Mouse (Mus musculus): ENCODE measurements around the gene Kpna7. TPM values are rescaled to one million over a fixed set of nuclear protein-coding genes. Genes with fewer than 3 reads are reported as not detected.
"Not testable (repeated sequence)": the region's sequence is repeated elsewhere in the genome, so short reads cannot be mapped to it uniquely, and the experiment has no call there.

Kpna7 gene
- not detected in 2 replicates for polyA plus RNA-seq (2015; fragmentation: Nextera tagmentation; extraction: Ambion mirVana)

DNA sequence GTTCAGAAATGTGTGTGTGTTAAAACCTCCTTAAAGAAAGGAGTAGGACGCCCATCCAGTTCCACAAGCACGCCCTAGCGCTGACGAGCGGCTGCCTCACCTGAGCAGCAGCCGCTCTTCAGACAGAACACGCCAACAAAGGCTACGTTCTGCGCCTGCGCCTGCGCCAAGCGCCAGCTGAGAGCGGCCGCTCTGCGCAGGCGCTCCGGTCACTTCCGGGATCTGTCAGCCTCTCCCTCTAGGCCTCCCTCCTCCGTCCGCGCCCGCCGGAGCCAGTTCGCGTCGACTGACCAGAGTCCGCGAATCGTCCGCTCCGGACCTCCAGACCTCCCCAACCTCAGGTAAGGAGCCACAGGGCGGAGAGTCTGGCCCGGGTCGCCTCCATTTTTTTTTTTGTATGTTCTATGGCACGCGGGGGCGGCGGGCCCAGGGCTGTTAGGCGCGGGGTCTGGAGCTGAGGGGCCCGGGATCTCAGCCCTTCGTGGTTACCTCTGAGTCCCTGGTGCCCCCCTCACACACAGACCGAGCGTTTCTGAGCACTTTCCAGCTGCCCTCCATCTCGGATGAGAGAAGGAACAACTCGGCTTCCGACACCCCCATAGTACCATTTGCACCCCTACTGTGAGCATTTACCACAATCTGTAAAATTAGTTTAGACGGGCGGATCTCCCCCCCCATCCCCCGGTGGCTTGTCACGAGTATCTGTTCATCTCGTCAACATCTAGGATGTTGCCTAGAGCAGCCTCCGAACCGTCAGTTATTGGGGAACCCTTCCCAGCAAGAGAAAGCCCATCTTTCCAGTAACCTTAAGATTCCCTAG lies at the start of gene Kpna7, which contains the start of gene Arpc1a:
Kpna7 (minus strand) TSS at position 399 of the 820 bp plus-strand sequence.
Arpc1a (plus strand) TSS at position 199 of the 820 bp plus-strand sequence.
- peak within 1 kb of the TSS; percentile 95 for H3K9ac ChIP-seq
- no peaks in the 10 kb centered on the region for H3K9me3 ChIP-seq
- peak within 1 kb of the TSS; percentile 93 for H3K4me2 ChIP-seq
- peaks cover 18% of the 10 kb centered on the region for H3K4me1 ChIP-seq (replicated peaks)
- H3K27ac ChIP-seq: peak within 1 kb of the TSS; percentile 91
- peak; percentile 97 for ATAC-seq (ENCODE audit: low FRiP score)
- H3K36me3 ChIP-seq: peaks cover 6% of the 10 kb centered on the region
- H3K27me3 ChIP-seq: no peaks in the 10 kb centered on the region
- under 1% methylated on average over 54 of the region's 54 CpGs for WGBS
- H3K4me3 ChIP-seq: peak within 1 kb of the TSS; percentile 84

- not testable (repeated sequence) for H3K9me3 ChIP-seq; ATAC-seq (ENCODE audit: low FRiP score); H3K4me3 ChIP-seq; H3K9ac ChIP-seq; H3K27ac ChIP-seq; H3K4me2 ChIP-seq; H3K27me3 ChIP-seq
- WGBS: 91% methylated on average over 6 of the region's 6 CpGs
- Histone ChIP-seq H3K36me3 (peaks cover 93% of the 10 kb centered on the region), H3K4me1 (replicated peaks) (peaks cover 13% of the 10 kb centered on the region)
Observed at GRCm38 (mm10) chr5:145133275-145133674, 49.4 kb upstream of the Kpna7 start.

DNA sequence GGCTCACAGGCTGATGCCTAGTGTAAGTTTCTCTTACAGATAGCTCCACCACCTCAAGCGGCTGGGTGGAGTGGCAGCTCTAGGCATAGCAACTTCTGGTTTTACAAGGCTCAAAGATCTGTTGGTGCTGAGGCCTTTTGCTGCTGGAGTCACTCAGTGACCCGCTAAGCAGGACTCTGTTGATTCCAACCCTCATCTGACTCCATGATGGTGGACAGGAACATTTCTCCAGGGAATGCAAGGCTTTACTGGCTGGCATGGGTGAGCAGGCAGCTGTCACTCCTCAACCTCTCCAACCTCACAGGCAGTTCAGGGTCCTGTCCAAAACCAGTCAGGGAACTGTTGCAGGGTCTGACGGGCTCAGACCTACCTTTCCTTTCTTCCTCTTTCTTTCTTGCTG lies 47.2 kb upstream of the Kpna7 start:
- Histone ChIP-seq H3K27me3 (no peaks in the 10 kb centered on the region), H3K9me3 (no peaks in the 10 kb centered on the region), H3K4me3 (no peak overlapping the region), H3K4me2 (no peak overlapping the region), H3K36me3 (peaks cover 96% of the 10 kb centered on the region), H3K9ac (no peak overlapping the region), H3K4me1 (replicated peaks) (no peaks in the 10 kb centered on the region), H3K27ac (no peak overlapping the region)
- no peak for ATAC-seq (ENCODE audit: low FRiP score)
- whole genome bisulfite sequencing: 95% methylated on average over 3 of the region's 3 CpGs

GRCm38 (mm10) chr5:145130191-145130590 lies 46.4 kb upstream of the Kpna7 start:
- H3K4me3 ChIP-seq: no peak overlapping the region
- H3K4me1 ChIP-seq (replicated peaks): no peaks in the 10 kb centered on the region
- no peak overlapping the region for H3K9ac ChIP-seq
- H3K9me3 ChIP-seq: no peaks in the 10 kb centered on the region
- H3K4me2 ChIP-seq: no peak overlapping the region
- no peaks in the 10 kb centered on the region for H3K27me3 ChIP-seq
- no peak for ATAC-seq (ENCODE audit: low FRiP score)
- H3K27ac ChIP-seq: no peak overlapping the region
- 93% methylated on average over 11 of the region's 11 CpGs for WGBS
- H3K36me3 ChIP-seq: peaks cover 96% of the 10 kb centered on the region

GRCm38 (mm10) chr5:145129773-145130172 lies 45.9 kb upstream of the Kpna7 start:
- H3K9ac ChIP-seq; H3K9me3 ChIP-seq; H3K4me1 ChIP-seq (replicated peaks); H3K4me2 ChIP-seq; ATAC-seq (ENCODE audit: low FRiP score); H3K27me3 ChIP-seq; H3K27ac ChIP-seq; H3K4me3 ChIP-seq: not testable (repeated sequence)
- H3K36me3 ChIP-seq: peaks cover 96% of the 10 kb centered on the region
- 95% methylated on average over 6 of the region's 6 CpGs for whole genome bisulfite sequencing

- Histone ChIP-seq H3K9me3 (no peaks in the 10 kb centered on the region), H3K4me1 (replicated peaks) (no peaks in the 10 kb centered on the region), H3K4me2 (no peak overlapping the region), H3K27ac (no peak overlapping the region), H3K36me3 (peaks cover 96% of the 10 kb centered on the region), H3K4me3 (no peak overlapping the region), H3K9ac (no peak overlapping the region), H3K27me3 (no peaks in the 10 kb centered on the region)
- no peak for ATAC-seq (ENCODE audit: low FRiP score)
- WGBS: 93% methylated on average over 4 of the region's 4 CpGs
Observed at GRCm38 (mm10) chr5:145129124-145129523, 45.3 kb upstream of the Kpna7 start.

DNA sequence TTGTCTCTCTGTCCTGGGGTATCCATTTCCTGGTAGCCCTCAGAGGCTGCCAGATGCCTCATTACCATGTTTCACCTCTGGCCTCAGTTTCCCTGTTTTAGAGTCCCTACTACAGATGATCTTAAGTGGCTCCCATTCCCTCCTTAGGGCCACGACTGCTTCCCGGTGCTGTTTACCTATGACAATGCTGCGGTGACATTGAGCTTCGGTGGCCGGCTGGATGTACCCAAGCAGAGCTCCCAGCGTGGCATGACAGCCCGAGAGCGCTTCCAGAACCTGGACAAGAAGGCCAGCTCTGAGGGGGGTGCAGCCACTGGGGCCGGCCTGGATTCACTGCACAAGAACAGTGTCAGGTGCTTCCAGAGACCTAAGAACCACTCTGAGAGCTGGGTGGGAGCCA lies 42.8 kb upstream of the Kpna7 start:
- Histone ChIP-seq H3K36me3 (peaks cover 84% of the 10 kb centered on the region), H3K4me3 (no peak overlapping the region), H3K27ac (no peak overlapping the region), H3K9ac (no peak overlapping the region), H3K4me2 (no peak overlapping the region), H3K27me3 (no peaks in the 10 kb centered on the region), H3K9me3 (no peaks in the 10 kb centered on the region), H3K4me1 (replicated peaks) (no peaks in the 10 kb centered on the region)
- 96% methylated on average over 9 of the region's 9 CpGs for WGBS
- no peak for ATAC-seq (ENCODE audit: low FRiP score)

DNA sequence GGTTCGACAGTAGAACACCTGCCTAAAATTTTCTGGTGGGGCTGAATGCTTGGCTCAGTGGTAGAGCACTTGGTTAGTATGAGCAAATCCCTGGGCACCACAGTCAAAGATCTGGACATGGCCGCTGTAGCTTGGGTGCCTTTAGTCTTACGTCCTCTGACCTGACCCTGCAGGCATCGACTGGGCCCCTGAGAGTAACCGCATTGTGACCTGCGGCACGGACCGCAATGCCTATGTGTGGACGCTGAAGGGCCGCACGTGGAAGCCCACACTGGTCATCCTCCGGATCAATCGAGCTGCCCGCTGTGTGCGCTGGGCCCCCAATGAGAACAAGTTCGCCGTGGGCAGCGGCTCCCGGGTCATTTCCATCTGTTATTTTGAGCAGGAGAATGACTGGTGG lies 39.6 kb upstream of the Kpna7 start:
- H3K9me3 ChIP-seq: no peaks in the 10 kb centered on the region; the same call in 1 of the 2 replicates
- peaks cover 55% of the 10 kb centered on the region for H3K36me3 ChIP-seq
- no peaks in the 10 kb centered on the region for H3K4me1 ChIP-seq (replicated peaks)
- no peak overlapping the region for H3K9ac ChIP-seq
- no peak for ATAC-seq (ENCODE audit: low FRiP score)
- 93% methylated on average over 19 of the region's 19 CpGs for WGBS
- no peak overlapping the region for H3K27ac ChIP-seq
- no peak overlapping the region for H3K4me3 ChIP-seq
- no peaks in the 10 kb centered on the region for H3K27me3 ChIP-seq
- no peak overlapping the region for H3K4me2 ChIP-seq

DNA sequence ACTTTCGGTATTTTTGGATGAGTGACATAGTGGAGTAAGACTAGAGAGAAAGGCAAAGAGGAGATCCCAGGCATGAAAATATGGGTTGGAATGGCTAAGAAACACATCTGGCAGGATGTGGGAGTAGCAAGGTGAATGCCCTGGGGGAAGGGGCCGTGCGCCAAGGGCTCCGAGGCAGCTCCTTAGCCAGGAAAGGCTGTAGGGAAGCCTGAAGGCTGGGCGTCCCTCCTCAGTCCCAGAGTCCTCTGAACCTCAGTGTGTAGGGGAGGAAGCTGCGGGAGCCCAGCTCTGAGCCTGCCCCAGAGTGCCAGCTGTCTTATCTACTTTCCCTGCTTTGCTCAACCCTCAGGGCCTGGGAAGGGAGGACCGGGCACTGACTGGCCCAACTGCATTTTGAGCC lies 37.1 kb upstream of the Kpna7 start:
- no peak overlapping the region for H3K27ac ChIP-seq
- H3K27me3 ChIP-seq: peaks cover 2% of the 10 kb centered on the region; the same call in 1 of the 2 replicates
- H3K9ac ChIP-seq: no peak overlapping the region
- peaks cover 31% of the 10 kb centered on the region for H3K36me3 ChIP-seq
- H3K4me2 ChIP-seq: no peak overlapping the region
- no peaks in the 10 kb centered on the region; the same call in 1 of the 2 replicates for H3K9me3 ChIP-seq
- no peak overlapping the region for H3K4me3 ChIP-seq
- 82% methylated on average over 7 of the region's 7 CpGs for WGBS
- H3K4me1 ChIP-seq (replicated peaks): 0 out of 2 replicates have a peak, but pooled peaks cover 3% of the 10 kb centered on the region
- ATAC-seq (ENCODE audit: low FRiP score): no peak

- H3K36me3 ChIP-seq: peaks cover 16% of the 10 kb centered on the region
- 91% methylated on average over 2 of the region's 2 CpGs for WGBS
Observed at GRCm38 (mm10) chr5:145119385-145119784, 35.6 kb upstream of the Kpna7 start.

DNA sequence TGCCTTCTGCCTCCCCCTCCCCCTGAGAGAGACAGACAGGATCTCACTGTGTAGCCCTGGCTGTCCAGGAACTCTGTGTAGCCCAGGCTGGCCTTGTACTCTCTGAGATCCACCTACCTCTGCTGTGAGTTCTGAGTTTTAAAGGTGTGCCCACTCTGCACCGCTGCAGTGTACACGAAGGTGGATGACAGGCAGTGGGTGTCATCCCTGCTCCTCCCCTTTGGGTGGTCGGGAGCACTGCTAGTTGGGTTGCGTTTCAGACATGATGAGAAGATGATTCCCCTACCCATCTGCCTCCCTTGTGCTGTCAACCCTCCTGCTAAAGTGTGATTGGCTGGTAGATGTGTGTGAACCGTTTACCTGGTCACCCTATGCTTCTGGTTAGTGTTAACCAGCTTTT lies 34.6 kb upstream of the Kpna7 start:
- Histone ChIP-seq H3K4me2 (no peak overlapping the region), H3K4me3 (no peak overlapping the region), H3K9ac (no peak overlapping the region), H3K4me1 (replicated peaks) (peaks cover 16% of the 10 kb centered on the region), H3K9me3 (no peaks in the 10 kb centered on the region; the same call in 1 of the 2 replicates), H3K36me3 (peaks cover 7% of the 10 kb centered on the region), H3K27ac (no peak overlapping the region), H3K27me3 (peaks cover 27% of the 10 kb centered on the region)
- no peak for ATAC-seq (ENCODE audit: low FRiP score)
- 86% methylated on average over 5 of the region's 5 CpGs for WGBS

More at GRCm38 (mm10) chr5:145119385-145119784, 35.6 kb upstream of the Kpna7 start:
- Histone ChIP-seq H3K9me3 (no peaks in the 10 kb centered on the region; the same call in 1 of the 2 replicates), H3K4me2 (no peak overlapping the region), H3K27me3 (peaks cover 18% of the 10 kb centered on the region), H3K4me1 (replicated peaks) (peaks cover 9% of the 10 kb centered on the region), H3K4me3 (no peak overlapping the region), H3K9ac (no peak overlapping the region), H3K27ac (no peak overlapping the region)
- ATAC-seq (ENCODE audit: low FRiP score): no peak

- Histone ChIP-seq H3K4me3 (no peak overlapping the region), H3K27ac (no peak overlapping the region), H3K9me3 (no peaks in the 10 kb centered on the region; the same call in 1 of the 2 replicates), H3K9ac (no peak overlapping the region), H3K27me3 (peaks cover 31% of the 10 kb centered on the region), H3K36me3 (peaks cover 2% of the 10 kb centered on the region), H3K4me1 (replicated peaks) (peaks cover 16% of the 10 kb centered on the region), H3K4me2 (no peak overlapping the region)
- WGBS: 62% methylated on average over 6 of the region's 6 CpGs
- no peak for ATAC-seq (ENCODE audit: low FRiP score)
Observed at GRCm38 (mm10) chr5:145118005-145118404, 34.2 kb upstream of the Kpna7 start.

GRCm38 (mm10) chr5:145116916-145117315 lies 33.1 kb upstream of the Kpna7 start:
- no peaks in the 10 kb centered on the region; the same call in 1 of the 2 replicates for H3K9me3 ChIP-seq

More at GRCm38 (mm10) chr5:145116916-145117315, 33.1 kb upstream of the Kpna7 start:
- H3K27ac ChIP-seq: no peak overlapping the region
- H3K36me3 ChIP-seq: no peaks in the 10 kb centered on the region; the same call in 1 of the 2 replicates
- peaks cover 16% of the 10 kb centered on the region for H3K4me1 ChIP-seq (replicated peaks)
- H3K9ac ChIP-seq: no peak overlapping the region
- peaks cover 35% of the 10 kb centered on the region for H3K27me3 ChIP-seq
- no peak overlapping the region for H3K4me3 ChIP-seq
- no peak for ATAC-seq (ENCODE audit: low FRiP score)
- WGBS: 45% methylated on average over 10 of the region's 10 CpGs
- no peak overlapping the region for H3K4me2 ChIP-seq

Measured in hindbrain, embryonic 13.5 days (tissue).